Mouse (Mus musculus): ENCODE results near the gene Armc5. TPM values are rescaled to one million over a fixed set of nuclear protein-coding genes. Genes with fewer than 3 reads are reported as not detected.

The Armc5 gene
- polyA plus RNA-seq, 1 experiment from 2014 or later = 13.3 TPM

- H3K4me1 ChIP-seq (replicated peaks; ENCODE audit: control insufficient read depth, insufficient read depth, low read length) = peaks cover 6% of the 10 kb centered on the region; the same call in 1 of the 2 replicates
- H3K36me3 ChIP-seq (ENCODE audit: control insufficient read depth, insufficient read depth, low read length) = no peaks in the 10 kb centered on the region
- H3K27ac ChIP-seq (ENCODE audit: low read depth, low read length) = no peak overlapping the region
- peak; percentile 43 for DNase-seq (ENCODE audit: low spot score)
- no peaks in the 10 kb centered on the region for H3K9me3 ChIP-seq (ENCODE audit: control insufficient read depth, low read length)
- no peak for ATAC-seq (replicated peaks; ENCODE audit: low FRiP score)
- 51% methylated on average over 5 of the region's 5 CpGs for WGBS
- no peak overlapping the region for H3K4me2 ChIP-seq (ENCODE audit: low read depth, low read length, severe bottlenecking)
- 0 out of 2 replicates have a peak, but pooled peaks cover 2% of the 10 kb centered on the region for H3K27me3 ChIP-seq (ENCODE audit: control insufficient read depth, insufficient read depth, low read length)
- no peak overlapping the region for H3K9ac ChIP-seq (ENCODE audit: low read length)
- no peak overlapping the region for H3K4me3 ChIP-seq (ENCODE audit: low read depth, low read length)
Measured at GRCm38 (mm10) chr7:128284047-128284446, 46.9 kb downstream of the Armc5 start.

- Histone ChIP-seq H3K9me3 (ENCODE audit: control insufficient read depth, low read length) (no peaks in the 10 kb centered on the region), H3K4me1 (replicated peaks; ENCODE audit: control insufficient read depth, insufficient read depth, low read length) (peaks cover 8% of the 10 kb centered on the region; the same call in 1 of the 2 replicates), H3K9ac (ENCODE audit: low read length) (no peak overlapping the region), H3K36me3 (ENCODE audit: control insufficient read depth, insufficient read depth, low read length) (no peaks in the 10 kb centered on the region; the same call in 1 of the 2 replicates), H3K27me3 (ENCODE audit: control insufficient read depth, insufficient read depth, low read length) (0 out of 2 replicates have a peak, but pooled peaks cover 2% of the 10 kb centered on the region), H3K4me3 (ENCODE audit: low read depth, low read length) (no peak overlapping the region), H3K4me2 (ENCODE audit: low read depth, low read length, severe bottlenecking) (no peak overlapping the region), H3K27ac (ENCODE audit: low read depth, low read length) (no peak overlapping the region)
- no peak for ATAC-seq (replicated peaks; ENCODE audit: low FRiP score)
- DNase-seq (ENCODE audit: low spot score) = peak; percentile 24
- 88% methylated on average over 8 of the region's 8 CpGs for WGBS
Measured at GRCm38 (mm10) chr7:128285060-128285459, 47.9 kb downstream of the Armc5 start.

- H3K4me3 ChIP-seq (ENCODE audit: low read depth, low read length) = no peak overlapping the region
- no peaks in the 10 kb centered on the region for H3K27me3 ChIP-seq (ENCODE audit: control insufficient read depth, insufficient read depth, low read length)
- DNase-seq (ENCODE audit: low spot score) (peak; percentile 61), ATAC-seq (replicated peaks; ENCODE audit: low FRiP score) (0 out of 2 replicates have a peak, but pooled peaks have one; percentile 44)
- no peaks in the 10 kb centered on the region for H3K9me3 ChIP-seq (ENCODE audit: control insufficient read depth, low read length)
- no peaks in the 10 kb centered on the region; the same call in 1 of the 2 replicates for H3K36me3 ChIP-seq (ENCODE audit: control insufficient read depth, insufficient read depth, low read length)
- WGBS = 26% methylated on average over 9 of the region's 9 CpGs
- H3K27ac ChIP-seq (ENCODE audit: low read depth, low read length) = no peak overlapping the region
- H3K9ac ChIP-seq (ENCODE audit: low read length) = no peak overlapping the region
- peaks cover 2% of the 10 kb centered on the region; the same call in 1 of the 2 replicates for H3K4me1 ChIP-seq (replicated peaks; ENCODE audit: control insufficient read depth, insufficient read depth, low read length)
- no peak overlapping the region for H3K4me2 ChIP-seq (ENCODE audit: low read depth, low read length, severe bottlenecking)
Measured at GRCm38 (mm10) chr7:128288923-128289544, 51.9 kb downstream of the Armc5 start.

Small RNA genes lying within 50 kb of the gene (microRNA-seq; reads per million reads assigned to microRNA genes)
- not detected for gene Mir3103 (ENCODE audit: insufficient number of aligned reads)

Other genes starting within 250 kb of the Armc5 start
- 4.2 and 7.0 TPM in 2 replicates for gene Pycard, start 243.5 kb upstream of the Armc5 start, polyA plus RNA-seq (2014; fragmentation: Nextera tagmentation; extraction: Ambion mirVana)
- gene Trim72, start 233.4 kb upstream of the Armc5 start, polyA plus RNA-seq (2014; fragmentation: Nextera tagmentation; extraction: Ambion mirVana) = not detected in 2 replicates
- 0.40 and 0.57 TPM in 2 replicates for gene Itgam, start 174.7 kb upstream of the Armc5 start, polyA plus RNA-seq (2014; fragmentation: Nextera tagmentation; extraction: Ambion mirVana)
- gene Gm49368, start 174.7 kb upstream of the Armc5 start, polyA plus RNA-seq (2014; fragmentation: Nextera tagmentation; extraction: Ambion mirVana) = not detected in 2 replicates
- not detected in 2 replicates for gene Itgax, start 107.8 kb upstream of the Armc5 start, polyA plus RNA-seq (2014; fragmentation: Nextera tagmentation; extraction: Ambion mirVana)
- not detected in 2 replicates for gene Itgad, start 83.0 kb upstream of the Armc5 start, polyA plus RNA-seq (2014; fragmentation: Nextera tagmentation; extraction: Ambion mirVana)
- gene Cox6a2, start 31.0 kb upstream of the Armc5 start, polyA plus RNA-seq (2014; fragmentation: Nextera tagmentation; extraction: Ambion mirVana) = not detected in 2 replicates
- gene 9130023H24Rik, start 689 bp downstream of the Armc5 start, polyA plus RNA-seq (2014; fragmentation: Nextera tagmentation; extraction: Ambion mirVana) = 13.2 and 13.3 TPM in 2 replicates
- 34.1 and 35.5 TPM in 2 replicates for gene Tgfb1i1, start 9.5 kb downstream of the Armc5 start, polyA plus RNA-seq (2014; fragmentation: Nextera tagmentation; extraction: Ambion mirVana)
- gene Slc5a2, start 28.3 kb downstream of the Armc5 start, polyA plus RNA-seq (2014; fragmentation: Nextera tagmentation; extraction: Ambion mirVana) = 0.35 TPM in 1 of 2 replicates, not detected in the other
- gene BC017158, start 60.8 kb downstream of the Armc5 start, polyA plus RNA-seq (2014; fragmentation: Nextera tagmentation; extraction: Ambion mirVana) = 23.8 and 24.9 TPM in 2 replicates
- 6.0 and 6.6 TPM in 2 replicates for gene Rgs10, start 181.4 kb downstream of the Armc5 start, polyA plus RNA-seq (2014; fragmentation: Nextera tagmentation; extraction: Ambion mirVana)
- gene Tial1, start 224.4 kb downstream of the Armc5 start, polyA plus RNA-seq (2014; fragmentation: Nextera tagmentation; extraction: Ambion mirVana) = 37.9 and 48.2 TPM in 2 replicates

Measured in forebrain, embryonic 11.5 days (tissue).